Mouse (Mus musculus): ENCODE measurements around the gene Klhl25. TPM values are rescaled to one million over a fixed set of nuclear protein-coding genes. Genes with fewer than 3 reads are reported as not detected.
"Not testable (repeated sequence)": the region's sequence is repeated elsewhere in the genome, so short reads cannot be mapped to it uniquely, and the experiment has no call there.

Gene Klhl25
- polyA plus RNA-seq, 1 experiment from 2014 or later, result 19.6 TPM

- no peak overlapping the region for H3K4me3 ChIP-seq (ENCODE audit: low read length)
- H3K4me1 ChIP-seq (ENCODE audit: insufficient read depth, low read length), result peaks cover 45% of the 10 kb centered on the region
- H3K36me3 ChIP-seq (ENCODE audit: insufficient read depth, low read length), result no peaks in the 10 kb centered on the region
- 37% methylated on average over 6 of the region's 6 CpGs for WGBS
- no peaks in the 10 kb centered on the region for H3K9me3 ChIP-seq (ENCODE audit: low read length)
- peak; percentile 63; the same call in 1 of the 2 replicates for ATAC-seq (ENCODE audit: low FRiP score, low TSS enrichment)
- peak overlapping the region; percentile 22; the same call in 1 of the 2 replicates for H3K27ac ChIP-seq (ENCODE audit: low read length)
- no peak overlapping the region for H3K9ac ChIP-seq (replicated peaks; ENCODE audit: low read length)
- no peak overlapping the region for H3K4me2 ChIP-seq (replicated peaks; ENCODE audit: low read depth, low read length)
- H3K27me3 ChIP-seq (ENCODE audit: insufficient read depth, low read length), result no peaks in the 10 kb centered on the region
Observed at GRCm38 (mm10) chr7:75854231-75854925, 6.3 kb downstream of the Klhl25 start.

DNA sequence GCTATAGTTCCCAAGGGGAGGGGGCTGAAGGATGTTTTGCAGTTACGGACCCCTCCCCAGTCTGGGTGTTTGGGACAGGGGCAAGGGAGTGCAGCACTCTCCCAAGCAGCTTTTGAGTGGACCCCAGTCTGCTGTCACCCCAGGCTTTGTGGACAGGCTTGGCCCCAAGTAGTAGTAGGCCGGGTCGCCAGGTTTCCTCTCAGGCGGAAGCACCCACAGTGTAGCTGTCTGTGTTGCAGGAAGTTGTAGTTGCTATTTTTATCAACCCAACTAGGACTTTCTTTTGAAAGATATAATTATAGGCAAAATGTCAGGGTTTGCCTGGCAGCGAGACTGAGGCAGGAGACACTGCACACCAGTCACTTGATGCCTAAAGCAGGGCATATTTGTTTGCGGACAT is 6.9 kb downstream of the Klhl25 start:
- no peak overlapping the region for H3K9ac ChIP-seq (replicated peaks; ENCODE audit: low read length)
- H3K4me1 ChIP-seq (ENCODE audit: insufficient read depth, low read length), result peaks cover 40% of the 10 kb centered on the region
- no peaks in the 10 kb centered on the region for H3K36me3 ChIP-seq (ENCODE audit: insufficient read depth, low read length)
- no peaks in the 10 kb centered on the region for H3K27me3 ChIP-seq (ENCODE audit: insufficient read depth, low read length)
- no peak for ATAC-seq (ENCODE audit: low FRiP score, low TSS enrichment)
- H3K4me2 ChIP-seq (replicated peaks; ENCODE audit: low read depth, low read length), result no peak overlapping the region
- WGBS, result 77% methylated on average over 6 of the region's 6 CpGs
- H3K27ac ChIP-seq (ENCODE audit: low read length), result no peak overlapping the region; the same call in 1 of the 2 replicates
- no peak overlapping the region for H3K4me3 ChIP-seq (ENCODE audit: low read length)
- no peaks in the 10 kb centered on the region for H3K9me3 ChIP-seq (ENCODE audit: low read length)

DNA sequence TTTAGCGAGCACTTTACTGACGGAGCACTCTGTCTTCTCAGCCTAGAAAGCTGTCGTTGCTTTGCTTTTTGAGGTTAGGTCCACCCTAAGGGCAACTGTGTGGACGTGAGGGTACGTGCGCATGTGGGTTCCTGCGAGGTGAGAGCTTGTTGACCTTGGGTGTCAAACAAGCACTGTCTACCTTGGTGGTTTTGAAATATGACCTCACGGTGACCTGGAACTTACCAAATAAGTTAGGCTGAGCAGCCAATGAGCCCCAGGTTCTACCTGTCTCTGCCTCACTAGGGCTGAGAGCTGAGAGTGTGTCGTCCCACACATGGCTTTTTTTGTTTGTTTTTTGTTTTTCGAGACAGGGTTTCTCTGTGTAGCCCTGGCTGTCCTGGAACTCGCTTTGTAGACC is 8.1 kb downstream of the Klhl25 start:
- H3K9me3 ChIP-seq (ENCODE audit: low read length), result no peaks in the 10 kb centered on the region
- no peaks in the 10 kb centered on the region for H3K36me3 ChIP-seq (ENCODE audit: insufficient read depth, low read length)
- peaks cover 40% of the 10 kb centered on the region for H3K4me1 ChIP-seq (ENCODE audit: insufficient read depth, low read length)
- H3K4me2 ChIP-seq (replicated peaks; ENCODE audit: low read depth, low read length), result no peak overlapping the region
- no peaks in the 10 kb centered on the region for H3K27me3 ChIP-seq (ENCODE audit: insufficient read depth, low read length)
- H3K4me3 ChIP-seq (ENCODE audit: low read length), result no peak overlapping the region
- 83% methylated on average over 11 of the region's 11 CpGs for WGBS
- H3K27ac ChIP-seq (ENCODE audit: low read length), result no peak overlapping the region
- H3K9ac ChIP-seq (replicated peaks; ENCODE audit: low read length), result no peak overlapping the region
- ATAC-seq (ENCODE audit: low FRiP score, low TSS enrichment), result no peak

DNA sequence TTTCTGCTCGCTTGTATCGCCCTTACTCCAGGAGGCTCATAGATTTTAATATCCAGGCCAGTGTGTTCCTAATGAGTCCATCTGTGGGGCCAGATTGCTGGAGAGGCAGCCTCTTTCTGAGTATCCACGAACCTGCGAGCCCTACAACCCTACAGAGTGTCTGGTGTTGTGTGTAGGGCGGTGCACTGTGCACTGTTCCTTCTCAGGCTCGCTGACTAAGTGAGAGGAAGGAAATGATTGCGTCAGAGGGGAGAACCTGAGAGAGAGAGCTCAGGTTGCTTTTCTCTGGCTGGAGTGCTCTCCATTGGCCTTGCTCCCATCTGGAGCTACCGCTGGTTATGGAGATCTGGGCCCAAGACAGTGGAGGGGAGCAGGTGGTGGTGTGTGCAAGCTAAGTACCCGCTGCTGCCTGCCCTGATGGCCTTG is 11.7 kb downstream of the Klhl25 start:
- WGBS, result 88% methylated on average over 9 of the region's 9 CpGs
- Histone ChIP-seq H3K4me1 (ENCODE audit: insufficient read depth, low read length) (peaks cover 12% of the 10 kb centered on the region), H3K9me3 (ENCODE audit: low read length) (peaks cover 4% of the 10 kb centered on the region), H3K27ac (ENCODE audit: low read length) (no peak overlapping the region), H3K27me3 (ENCODE audit: insufficient read depth, low read length) (no peaks in the 10 kb centered on the region), H3K4me3 (ENCODE audit: low read length) (no peak overlapping the region), H3K9ac (replicated peaks; ENCODE audit: low read length) (no peak overlapping the region), H3K36me3 (ENCODE audit: insufficient read depth, low read length) (peaks cover 11% of the 10 kb centered on the region), H3K4me2 (replicated peaks; ENCODE audit: low read depth, low read length) (no peak overlapping the region)
- no peak for ATAC-seq (ENCODE audit: low FRiP score, low TSS enrichment)

DNA sequence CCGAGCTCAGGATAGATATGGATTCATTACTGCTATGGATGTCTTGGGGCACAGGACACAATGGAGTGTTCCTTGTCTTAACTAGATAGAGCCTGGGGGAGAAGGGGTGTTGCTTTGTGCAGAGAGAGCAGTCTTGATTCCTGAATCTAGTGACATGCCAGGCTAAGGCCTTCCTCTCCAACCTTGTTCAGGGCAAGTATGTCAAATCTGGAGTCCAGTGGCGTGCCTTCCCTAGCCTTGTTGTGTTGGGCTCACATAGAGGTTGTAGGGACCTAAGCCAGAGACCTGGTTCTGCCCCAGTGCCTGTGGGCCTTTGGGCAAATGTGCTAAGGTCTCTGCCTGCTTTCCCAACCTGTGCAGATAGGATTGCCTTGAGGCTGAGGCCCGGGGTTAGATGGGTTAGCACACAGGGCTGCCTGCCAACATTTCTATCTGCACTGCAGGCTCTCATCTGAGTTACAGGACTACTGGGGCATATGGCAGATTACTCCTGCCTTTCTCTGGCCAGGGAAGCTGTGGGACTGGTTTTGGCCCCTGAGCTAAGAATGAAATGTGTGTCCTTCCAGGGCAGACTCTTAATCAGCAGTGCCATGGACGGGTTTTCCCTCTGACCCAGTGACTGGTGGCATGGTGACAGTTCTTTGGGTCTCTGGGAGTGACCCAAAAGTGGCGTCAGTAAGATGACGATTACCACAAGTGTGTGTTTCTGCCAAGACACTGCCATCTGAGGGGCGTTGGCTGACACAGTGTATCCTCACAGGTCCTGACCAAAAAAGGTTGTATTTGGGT is 13.7 kb downstream of the Klhl25 start:
- not testable (repeated sequence) for H3K4me3 ChIP-seq (ENCODE audit: low read length); H3K9me3 ChIP-seq (ENCODE audit: low read length); H3K27me3 ChIP-seq (ENCODE audit: insufficient read depth, low read length); H3K9ac ChIP-seq (replicated peaks; ENCODE audit: low read length); H3K4me2 ChIP-seq (replicated peaks; ENCODE audit: low read depth, low read length); H3K27ac ChIP-seq (ENCODE audit: low read length); H3K4me1 ChIP-seq (ENCODE audit: insufficient read depth, low read length); ATAC-seq (ENCODE audit: low FRiP score, low TSS enrichment)
- H3K36me3 ChIP-seq (ENCODE audit: insufficient read depth, low read length), result peaks cover 31% of the 10 kb centered on the region
- WGBS, result 77% methylated on average over 6 of the region's 7 CpGs

- not testable (repeated sequence) for H3K4me3 ChIP-seq (ENCODE audit: low read length); H3K4me1 ChIP-seq (ENCODE audit: insufficient read depth, low read length); ATAC-seq (ENCODE audit: low FRiP score, low TSS enrichment); H3K9ac ChIP-seq (replicated peaks; ENCODE audit: low read length); H3K27ac ChIP-seq (ENCODE audit: low read length); H3K4me2 ChIP-seq (replicated peaks; ENCODE audit: low read depth, low read length); H3K27me3 ChIP-seq (ENCODE audit: insufficient read depth, low read length); H3K9me3 ChIP-seq (ENCODE audit: low read length)
- peaks cover 36% of the 10 kb centered on the region for H3K36me3 ChIP-seq (ENCODE audit: insufficient read depth, low read length)
- 92% methylated on average over 6 of the region's 6 CpGs for WGBS
Observed at GRCm38 (mm10) chr7:75862427-75862781, 14.3 kb downstream of the Klhl25 start.

DNA sequence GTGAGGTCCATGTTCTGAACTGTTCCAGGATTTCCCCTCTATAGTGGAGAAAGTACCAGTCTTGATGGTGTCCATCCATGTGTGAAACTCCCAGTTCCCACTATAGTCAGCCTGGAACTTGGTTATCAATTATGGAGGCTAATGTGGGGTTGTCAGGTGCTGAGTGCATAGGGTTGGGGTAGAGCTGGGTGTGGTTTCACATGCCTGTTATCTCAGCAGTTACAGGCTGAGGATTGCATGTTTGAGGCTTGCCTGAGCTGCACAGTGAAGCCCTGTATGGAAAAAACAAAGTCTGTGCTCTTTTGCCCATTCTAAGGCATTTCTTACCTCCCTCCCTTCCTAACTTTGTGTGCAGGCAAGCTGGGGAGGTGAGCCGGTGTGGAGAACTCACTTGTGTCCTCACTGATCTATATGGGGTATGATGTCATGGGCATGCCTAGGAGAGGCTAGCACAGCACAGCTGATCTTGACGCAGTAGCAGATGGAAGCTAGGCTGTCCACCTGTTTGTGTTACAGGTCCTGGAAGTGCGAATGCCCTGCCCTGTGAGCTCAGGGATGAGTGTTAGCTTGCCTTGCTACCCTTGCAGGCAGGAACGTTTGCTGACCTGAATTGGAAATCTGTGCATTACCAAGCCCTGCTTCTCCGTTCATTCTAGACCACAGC is 15.3 kb downstream of the Klhl25 start:
- H3K4me1 ChIP-seq (ENCODE audit: insufficient read depth, low read length); H3K9me3 ChIP-seq (ENCODE audit: low read length); H3K27ac ChIP-seq (ENCODE audit: low read length); H3K4me3 ChIP-seq (ENCODE audit: low read length); H3K27me3 ChIP-seq (ENCODE audit: insufficient read depth, low read length); H3K4me2 ChIP-seq (replicated peaks; ENCODE audit: low read depth, low read length); H3K9ac ChIP-seq (replicated peaks; ENCODE audit: low read length); ATAC-seq (ENCODE audit: low FRiP score, low TSS enrichment): not testable (repeated sequence)
- 86% methylated on average over 5 of the region's 5 CpGs for WGBS
- peaks cover 39% of the 10 kb centered on the region for H3K36me3 ChIP-seq (ENCODE audit: insufficient read depth, low read length)

DNA sequence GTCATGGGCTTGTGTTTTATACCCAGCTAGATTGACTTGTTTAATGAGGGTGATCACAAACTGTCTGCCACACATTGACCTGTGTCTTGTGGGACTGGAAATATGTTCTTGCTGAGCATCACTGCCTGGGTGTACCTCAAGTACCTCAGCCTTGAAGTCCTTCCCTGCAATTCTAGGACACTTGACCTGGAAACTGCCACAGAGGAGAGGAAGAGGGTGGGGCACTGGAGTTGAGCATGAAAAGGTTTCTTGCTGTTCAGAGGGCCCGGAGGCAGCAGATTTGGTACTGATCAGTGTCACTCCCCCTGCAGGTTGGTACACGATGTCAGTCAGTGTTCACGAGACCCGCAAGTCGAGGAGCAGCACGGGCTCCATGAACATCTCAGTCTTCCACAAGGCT is 16.9 kb downstream of the Klhl25 start:
- ATAC-seq (ENCODE audit: low FRiP score, low TSS enrichment), result no peak
- WGBS, result 97% methylated on average over 6 of the region's 6 CpGs

GRCm38 (mm10) chr7:75866557-75866956 is 18.4 kb downstream of the Klhl25 start:
- no peak overlapping the region for H3K4me3 ChIP-seq (ENCODE audit: low read length)
- no peak for ATAC-seq (ENCODE audit: low FRiP score, low TSS enrichment)

More for the DNA sequence above, 16.9 kb downstream of the Klhl25 start:
- no peaks in the 10 kb centered on the region for H3K4me1 ChIP-seq (ENCODE audit: insufficient read depth, low read length)
- no peak overlapping the region for H3K27ac ChIP-seq (ENCODE audit: low read length)
- H3K4me2 ChIP-seq (replicated peaks; ENCODE audit: low read depth, low read length), result no peak overlapping the region
- no peaks in the 10 kb centered on the region for H3K27me3 ChIP-seq (ENCODE audit: insufficient read depth, low read length)
- H3K4me3 ChIP-seq (ENCODE audit: low read length), result no peak overlapping the region
- H3K9me3 ChIP-seq (ENCODE audit: low read length), result peaks cover 8% of the 10 kb centered on the region
- no peak overlapping the region for H3K9ac ChIP-seq (replicated peaks; ENCODE audit: low read length)
- H3K36me3 ChIP-seq (ENCODE audit: insufficient read depth, low read length), result peaks cover 53% of the 10 kb centered on the region

More at GRCm38 (mm10) chr7:75866557-75866956, 18.4 kb downstream of the Klhl25 start:
- peaks cover 58% of the 10 kb centered on the region for H3K36me3 ChIP-seq (ENCODE audit: insufficient read depth, low read length)
- H3K27me3 ChIP-seq (ENCODE audit: insufficient read depth, low read length), result no peaks in the 10 kb centered on the region
- H3K4me2 ChIP-seq (replicated peaks; ENCODE audit: low read depth, low read length), result no peak overlapping the region
- no peak overlapping the region for H3K9ac ChIP-seq (replicated peaks; ENCODE audit: low read length)
- H3K27ac ChIP-seq (ENCODE audit: low read length), result no peak overlapping the region
- WGBS, result 91% methylated on average over 13 of the region's 13 CpGs
- H3K9me3 ChIP-seq (ENCODE audit: low read length), result peaks cover 8% of the 10 kb centered on the region
- peaks cover 6% of the 10 kb centered on the region; the same call in 1 of the 2 replicates for H3K4me1 ChIP-seq (ENCODE audit: insufficient read depth, low read length)
